Comparison of ENCODE assay signal across 8 mouse cellular contexts in genomic region chrX:13847502-13847851, GRCm38 (mm10). TPM values are rescaled to one million over a fixed set of nuclear protein-coding genes. Genes with fewer than 3 reads are reported as not detected.
A peak's percentile ranks its signal among the peaks of the same experiment; 100 is the strongest.
DNase-seq lines count a peak whose midpoint lies in the region; ATAC-seq and TF ChIP-seq lines count a peak whose summit lies in the region.

No protein-coding gene starts in this region.

- TF ChIP-seq CTCF in E14TG2a.4 (conservative IDR thresholded peaks at IDR 0.05; ENCODE audit: low read length) = no peak
- no peak for TF ChIP-seq CTCF in left cerebral cortex, adult 2 months (IDR thresholded peaks at IDR 0.05)

- intact Hi-C loops in left cerebral cortex, adult 2 months (cut with DNase I) = loop anchor here (5.0 to 10.0 kb wide), 4 partner anchors 70 to 997 kb away; no protein-coding TSS in a partner anchor

- peak overlapping the region; percentile 82 for H3K4me3 ChIP-seq in E14TG2a.4 (replicated peaks; ENCODE audit: low read length)
- peak overlapping the region; percentile 35 for H3K4me3 ChIP-seq in embryonic facial prominence, embryonic 11.5 days (ENCODE audit: low read depth, low read length)
- H3K4me3 ChIP-seq in hindbrain, embryonic 11.5 days (ENCODE audit: low read depth, low read length) = peak overlapping the region; percentile 57
- H3K4me3 ChIP-seq in left cerebral cortex, adult 2 months = peak overlapping the region; percentile 52

- H3K36me3 ChIP-seq in E14TG2a.4 (ENCODE audit: insufficient read depth, low read length) = no peaks in the 10 kb centered on the region
- no peaks in the 10 kb centered on the region for H3K36me3 ChIP-seq in embryonic facial prominence, embryonic 11.5 days (replicated peaks; ENCODE audit: control insufficient read depth, insufficient read depth, low read depth, low read length)
- H3K36me3 ChIP-seq in hindbrain, embryonic 11.5 days (ENCODE audit: control insufficient read depth, insufficient read depth, low read length) = no peaks in the 10 kb centered on the region

- ATAC-seq in cerebellum, adult (ENCODE audit: insufficient number of reproducible peaks, low FRiP score, low TSS enrichment) = peak; percentile 45; the same call in 1 of the 2 replicates
- no peak for ATAC-seq in embryonic facial prominence, embryonic 11.5 days (replicated peaks; ENCODE audit: insufficient number of reproducible peaks, low FRiP score, low TSS enrichment, low read depth)
- ATAC-seq in hindbrain, embryonic 11.5 days (ENCODE audit: low FRiP score) = peak; percentile 39; the same call in 1 of the 2 replicates

- peak overlapping the region; percentile 55 for H3K9ac ChIP-seq in embryonic facial prominence, embryonic 11.5 days (replicated peaks; ENCODE audit: low read length)
- H3K9ac ChIP-seq in hindbrain, embryonic 11.5 days (ENCODE audit: low read depth, low read length) = peak overlapping the region; percentile 47

- 34% methylated on average over 7 of the region's 7 CpGs for WGBS in embryonic facial prominence, embryonic 11.5 days
- whole genome bisulfite sequencing in hindbrain, embryonic 11.5 days = 31% methylated on average over 7 of the region's 7 CpGs

- no peak overlapping the region for H3K27ac ChIP-seq in embryonic facial prominence, embryonic 11.5 days (replicated peaks; ENCODE audit: low read depth, low read length)
- H3K27ac ChIP-seq in hindbrain, embryonic 11.5 days (ENCODE audit: low read depth, low read length) = peak overlapping the region; percentile 75
- peak overlapping the region; percentile 87 for H3K27ac ChIP-seq in left cerebral cortex, adult 2 months

- H3K4me1 ChIP-seq in E14TG2a.4 (replicated peaks; ENCODE audit: low read depth, low read length) = peaks cover 7% of the 10 kb centered on the region; the same call in 1 of the 2 replicates
- H3K4me1 ChIP-seq in embryonic facial prominence, embryonic 11.5 days (ENCODE audit: control insufficient read depth, insufficient read depth, low read length) = no peaks in the 10 kb centered on the region
- H3K4me1 ChIP-seq in hindbrain, embryonic 11.5 days (replicated peaks; ENCODE audit: control insufficient read depth, insufficient read depth, low read length) = no peaks in the 10 kb centered on the region

- peaks cover 4% of the 10 kb centered on the region; the same call in 1 of the 2 replicates for H3K27me3 ChIP-seq in E14TG2a.4 (ENCODE audit: insufficient read depth, low read length)
- no peaks in the 10 kb centered on the region for H3K27me3 ChIP-seq in embryonic facial prominence, embryonic 11.5 days (ENCODE audit: control insufficient read depth, insufficient read depth, low read length)
- H3K27me3 ChIP-seq in hindbrain, embryonic 11.5 days (ENCODE audit: control insufficient read depth, insufficient read depth, low read length) = no peaks in the 10 kb centered on the region

- no peaks in the 10 kb centered on the region for H3K9me3 ChIP-seq in E14TG2a.4 (ENCODE audit: low read length)
- no peaks in the 10 kb centered on the region for H3K9me3 ChIP-seq in embryonic facial prominence, embryonic 11.5 days (replicated peaks; ENCODE audit: control insufficient read depth, low read length)
- H3K9me3 ChIP-seq in hindbrain, embryonic 11.5 days (ENCODE audit: control insufficient read depth, low read length) = no peaks in the 10 kb centered on the region

- no peak for DNase-seq in cerebellum, adult 8-10 months
- peak; percentile 8 for DNase-seq in embryonic facial prominence, embryonic 11.5 days (ENCODE audit: low spot score)
- no peak for DNase-seq in hindbrain, embryonic 11.5 days (ENCODE audit: low spot score)
- DNase-seq in left cerebral cortex, adult 2 months (ENCODE audit: extremely low spot score in 1 of 2, low spot score in 2 of 2) = peak in 1 of 2 experiments; percentile 11
- peak; percentile 18 to 20 for DNase-seq in lung, postnatal 4 days
- peak; percentile 7 for DNase-seq in thymus, postnatal 0 days (ENCODE audit: low spot score)

- H3K4me2 ChIP-seq in embryonic facial prominence, embryonic 11.5 days (ENCODE audit: low read depth, low read length) = peak overlapping the region; percentile 45
- H3K4me2 ChIP-seq in hindbrain, embryonic 11.5 days (replicated peaks; ENCODE audit: low read depth, low read length) = peak overlapping the region; percentile 38

RNA-seq across cellular contexts. Expression of gene Cask, which starts 3.7 kb away (rescaled TPM):
- polyA plus RNA-seq in embryonic facial prominence, embryonic 11.5 days (2014; fragmentation: Nextera tagmentation; extraction: Ambion mirVana) = 14.4 and 21.6 TPM in 2 replicates
- polyA plus RNA-seq in hindbrain, embryonic 11.5 days (2014; fragmentation: Nextera tagmentation; extraction: Ambion mirVana) = 22.1 and 29.6 TPM in 2 replicates
- 100 to 1,000 TPM; 105 to 107 TPM for total RNA-seq in left cerebral cortex, adult 2 months (2021)
- 2.5 and 2.8 TPM in 2 replicates for polyA plus RNA-seq in thymus, postnatal 0 days (2015; fragmentation: Nextera tagmentation; extraction: Ambion mirVana)

Comparison
In these comparisons a context has a peak if more than half of its experiments do, and no peak if none do; other contexts are left out.
1. DNase-seq: peak in embryonic facial prominence, embryonic 11.5 days (single experiment), lung, postnatal 4 days (2 of 2) and thymus, postnatal 0 days (single experiment); none in cerebellum, adult 8-10 months (single experiment) and hindbrain, embryonic 11.5 days (single experiment).
2. Peak in every context shown above with its lines, with median percentiles within 50 percentile points of each other: H3K4me3 ChIP-seq.